Mouse (Mus musculus) C2C12 (cell line): Measurements from ENCODE around the gene Sun1. TPM values are rescaled to one million over a fixed set of nuclear protein-coding genes. Genes with fewer than 3 reads are reported as not detected.

Experiments used
- H3K27me3 ChIP-seq: one replicate; pipeline ENCODE4 v1.6.1; 2011; ENCODE audit not compliant: control insufficient read depth, insufficient read depth, insufficient read length
- H3K36me3 ChIP-seq: one replicate; pipeline ENCODE4 v1.6.1; 2011; ENCODE audit not compliant: control insufficient read depth, insufficient read depth
- H3K4me3 ChIP-seq: one replicate; pipeline ENCODE4 v1.5.1; 2011; ENCODE audit warnings: mild to moderate bottlenecking, control low read depth; ENCODE audit not compliant: poor library complexity, insufficient read depth, severe bottlenecking
- H3K79me2 ChIP-seq: one replicate; pipeline ENCODE4 v1.6.1; 2011; ENCODE audit not compliant: control insufficient read depth, insufficient read depth
- H3K79me3 ChIP-seq: one replicate; pipeline ENCODE4 v1.6.1; 2011; ENCODE audit warnings: low read depth, control low read depth
- H3ac ChIP-seq: one replicate; pipeline ENCODE3; 2011; ENCODE audit warnings: low read depth; ENCODE audit not compliant: control insufficient read depth, insufficient read length
- CEBPB ChIP-seq: IDR thresholded peaks from one replicate; pipeline ENCODE4 v1.6.1; 2011; ENCODE audit warnings: low read depth, mild to moderate bottlenecking, control low read depth, moderate library complexity
- CTCF ChIP-seq: IDR thresholded peaks from one replicate; pipeline ENCODE4 v1.5.1; 2011; ENCODE audit not compliant: control insufficient read depth, insufficient read depth, insufficient read length
- FOSL1 ChIP-seq: IDR thresholded peaks from one replicate; pipeline ENCODE4 v1.8.0; 2011; ENCODE audit warnings: mild to moderate bottlenecking, low read length; ENCODE audit not compliant: poor library complexity, insufficient read depth, severe bottlenecking
- MAX ChIP-seq: IDR thresholded peaks from one replicate; pipeline ENCODE4 v1.6.1; 2011; ENCODE audit warnings: mild to moderate bottlenecking, control low read depth
- MYOD1 ChIP-seq: IDR thresholded peaks from one replicate; pipeline ENCODE4 v1.6.1; 2011; ENCODE audit warnings: low read depth; ENCODE audit not compliant: control insufficient read depth, insufficient read length
- MYOG ChIP-seq: IDR thresholded peaks from one replicate; pipeline ENCODE4 v1.6.1; 2011; ENCODE audit not compliant: control insufficient read depth, insufficient read length; ENCODE audit errors: extremely low read depth
- USF1 ChIP-seq: IDR thresholded peaks from one replicate; pipeline ENCODE4 v1.6.1; 2011; ENCODE audit warnings: low read depth, mild to moderate bottlenecking, control low read depth, moderate library complexity
- polyA plus RNA-seq: library from polyadenylated mRNA; unstranded; fragments of >200 nt; fragmentation: generic; extraction: Trizol; gene quantifications from one replicate; pipeline ENCODE4 v1.2.1, GENCODE M21; 2012; ENCODE audit warnings: missing spikeins

Sun1 gene
- polyA plus RNA-seq, 1 experiment, result 39.4 TPM

- peak within 1 kb of the TSS; percentile 71 for H3ac ChIP-seq
- peak; percentile 89 for TF ChIP-seq USF1
- TF ChIP-seq MAX, result peak; percentile 75
- no peak for TF ChIP-seq MYOG
- H3K36me3 ChIP-seq, result peaks cover 40% of the 10 kb centered on the region
Observed at GRCm38 (mm10) chr5:139252081-139252909, 51.9 kb downstream of the Sun1 start, which contains the start of gene Get4. Gene Get4, plus strand, starts transcription at chr5:139252324.

GRCm38 (mm10) chr5:139252910-139253245, 52.4 kb downstream of the Sun1 start:
- H3K36me3 ChIP-seq, result peaks cover 39% of the 10 kb centered on the region
- peak overlapping the region; percentile 68 for H3K4me3 ChIP-seq
- peaks cover 53% of the 10 kb centered on the region for H3K79me2 ChIP-seq
- TF ChIP-seq MYOD1, result no peak
- no peak for TF ChIP-seq MYOG
- no peak for TF ChIP-seq USF1
- TF ChIP-seq CEBPB, result no peak
- no peak for TF ChIP-seq FOSL1
- no peak for TF ChIP-seq MAX
- TF ChIP-seq CTCF, result no peak
- H3ac ChIP-seq, result peak overlapping the region; percentile 68
- H3K27me3 ChIP-seq, result no peaks in the 10 kb centered on the region
- H3K79me3 ChIP-seq, result peaks cover 46% of the 10 kb centered on the region

More at GRCm38 (mm10) chr5:139252081-139252909, 51.9 kb downstream of the Sun1 start, which contains the start of gene Get4:
- Histone ChIP-seq H3K27me3 (no peaks in the 10 kb centered on the region), H3K4me3 (peak within 1 kb of the TSS; percentile 68), H3K79me2 (peaks cover 47% of the 10 kb centered on the region), H3K79me3 (peaks cover 45% of the 10 kb centered on the region)

- peaks cover 57% of the 10 kb centered on the region for H3K79me2 ChIP-seq
- H3ac ChIP-seq, result peak overlapping the region; percentile 68
- TF ChIP-seq MAX (peak; percentile 68), USF1 (peak; percentile 39), MYOG (no peak)
- H3K27me3 ChIP-seq, result no peaks in the 10 kb centered on the region
- peaks cover 51% of the 10 kb centered on the region for H3K79me3 ChIP-seq
- H3K4me3 ChIP-seq, result peak overlapping the region; percentile 68
- H3K36me3 ChIP-seq, result peaks cover 38% of the 10 kb centered on the region
Observed at GRCm38 (mm10) chr5:139253301-139253741, 52.9 kb downstream of the Sun1 start.

GRCm38 (mm10) chr5:139254938-139255337, 54.5 kb downstream of the Sun1 start:
- peaks cover 33% of the 10 kb centered on the region for H3K36me3 ChIP-seq
- no peak overlapping the region for H3ac ChIP-seq
- TF ChIP-seq MAX (no peak), CTCF (no peak), MYOG (no peak), USF1 (no peak), MYOD1 (no peak), CEBPB (no peak), FOSL1 (no peak)
- peaks cover 74% of the 10 kb centered on the region for H3K79me2 ChIP-seq
- H3K79me3 ChIP-seq, result peaks cover 66% of the 10 kb centered on the region
- no peak overlapping the region for H3K4me3 ChIP-seq
- H3K27me3 ChIP-seq, result no peaks in the 10 kb centered on the region

- peaks cover 35% of the 10 kb centered on the region for H3K36me3 ChIP-seq
Observed at GRCm38 (mm10) chr5:139255777-139256176, 55.3 kb downstream of the Sun1 start.

GRCm38 (mm10) chr5:139256211-139256765, 55.9 kb downstream of the Sun1 start:
- TF ChIP-seq USF1 (no peak), CTCF (no peak), MYOG (no peak), CEBPB (no peak), MYOD1 (no peak), MAX (no peak), FOSL1 (no peak)
- no peak overlapping the region for H3ac ChIP-seq
- H3K27me3 ChIP-seq, result no peaks in the 10 kb centered on the region
- H3K79me3 ChIP-seq, result peaks cover 76% of the 10 kb centered on the region
- peaks cover 87% of the 10 kb centered on the region for H3K79me2 ChIP-seq
- H3K36me3 ChIP-seq, result peaks cover 41% of the 10 kb centered on the region
- H3K4me3 ChIP-seq, result no peak overlapping the region

More at GRCm38 (mm10) chr5:139255777-139256176, 55.3 kb downstream of the Sun1 start:
- H3ac ChIP-seq, result no peak overlapping the region
- no peak overlapping the region for H3K4me3 ChIP-seq
- H3K79me3 ChIP-seq, result peaks cover 73% of the 10 kb centered on the region
- no peak for TF ChIP-seq FOSL1
- no peak for TF ChIP-seq MYOG
- no peaks in the 10 kb centered on the region for H3K27me3 ChIP-seq
- H3K79me2 ChIP-seq, result peaks cover 82% of the 10 kb centered on the region
